Mouse (Mus musculus) ES-E14 (cell line): ENCODE data around the gene Cers6. TPM values are rescaled to one million over a fixed set of nuclear protein-coding genes. Genes with fewer than 3 reads are reported as not detected.

ENCODE experiments used
- DNase-seq: peaks from one replicate; pipeline ENCODE4 v3.0.0-alpha.2; 2013; ENCODE audit warnings: low read depth, low spot score
- H3K27ac ChIP-seq: 2 replicates; pipeline ENCODE4 v1.5.1; 2012; ENCODE audit warnings: low read depth, mild to moderate bottlenecking, low read length, moderate library complexity, mixed read lengths; ENCODE audit not compliant: poor library complexity, insufficient read depth, severe bottlenecking
- H3K36me3 ChIP-seq: 2 replicates; pipeline ENCODE4 v1.6.1; 2012; ENCODE audit warnings: mild to moderate bottlenecking, low read length, moderate library complexity, mixed read lengths; ENCODE audit not compliant: control insufficient read depth, poor library complexity, insufficient read depth, severe bottlenecking
- H3K4me1 ChIP-seq, 2 experiments: fragments of 150-350 bp in 1 of 2; sonication (generic) in 1 of 2; 2 replicates each; pipeline ENCODE4 v1.6.1; 2012; ENCODE audit warnings: low read length in 2 of 2, mild to moderate bottlenecking in 1 of 2, mixed read lengths in 1 of 2; ENCODE audit not compliant: control insufficient read depth in 2 of 2, insufficient read depth in 2 of 2, poor library complexity in 1 of 2
- H3K4me3 ChIP-seq, 2 experiments: fragments of 150-350 bp in 1 of 2; sonication (generic) in 1 of 2; 2 replicates each; pipeline ENCODE4 v1.5.1; 2012; ENCODE audit warnings: low read length in 2 of 2, low read depth in 1 of 2, mild to moderate bottlenecking in 1 of 2, mixed read lengths in 1 of 2; ENCODE audit not compliant: insufficient read depth in 1 of 2, poor library complexity in 1 of 2, severe bottlenecking in 1 of 2
- H3K9ac ChIP-seq: 2 replicates; pipeline ENCODE4 v1.6.1; 2012; ENCODE audit warnings: low read depth, mild to moderate bottlenecking, low read length, mixed read lengths; ENCODE audit not compliant: poor library complexity, insufficient read depth, severe bottlenecking
- H3K9me3 ChIP-seq: fragments of 150-350 bp; sonication (generic); 2 replicates; pipeline ENCODE4 v1.6.1; 2012; ENCODE audit warnings: low read depth, mild to moderate bottlenecking, low read length; ENCODE audit not compliant: control insufficient read depth, insufficient read depth
- CHD2 ChIP-seq: IDR thresholded peaks from 2 replicates; pipeline ENCODE4 v1.6.1; 2014; ENCODE audit warnings: mild to moderate bottlenecking, low read depth, low read length, inconsistent platforms
- HCFC1 ChIP-seq: IDR thresholded peaks from 2 replicates; pipeline ENCODE4 v1.6.1; 2012; ENCODE audit warnings: low read length, inconsistent platforms, borderline replicate concordance; ENCODE audit not compliant: insufficient read depth
- MAFK ChIP-seq: IDR thresholded peaks from 2 replicates; pipeline ENCODE4 v1.6.1; 2014; ENCODE audit warnings: mild to moderate bottlenecking, low read depth, low read length, inconsistent platforms; ENCODE audit not compliant: insufficient read depth
- ZC3H11A ChIP-seq: IDR thresholded peaks from 2 replicates; pipeline ENCODE4 v1.6.1; 2012; ENCODE audit warnings: low read depth, mild to moderate bottlenecking, inconsistent platforms, low read length, borderline replicate concordance
- ZNF384 ChIP-seq: IDR thresholded peaks from 2 replicates; pipeline ENCODE4 v1.6.1; 2012; ENCODE audit warnings: low read depth, low read length, inconsistent platforms
- in situ Hi-C, 2 experiments: fragments of 600-800 bp; cut with MboI; formaldehyde crosslinking; loops; one replicate each; pipeline ENCODE4 v1.15.1; 2025; ENCODE audit warnings: low sequenced_read_pairs in 2 of 2, inconsistent platforms in 1 of 2; ENCODE audit not compliant: unreplicated experiment in 2 of 2
- total RNA-seq: library from RNA; depleted of rRNA; stranded (reverse); fragments of 300-350 nt; gene quantifications from 2 replicates; pipeline ENCODE4 v1.2.3, GENCODE M21; 2012; rRNA removed

Cers6 gene
- total RNA-seq, 1 experiment, result 33.6 TPM

DNA sequence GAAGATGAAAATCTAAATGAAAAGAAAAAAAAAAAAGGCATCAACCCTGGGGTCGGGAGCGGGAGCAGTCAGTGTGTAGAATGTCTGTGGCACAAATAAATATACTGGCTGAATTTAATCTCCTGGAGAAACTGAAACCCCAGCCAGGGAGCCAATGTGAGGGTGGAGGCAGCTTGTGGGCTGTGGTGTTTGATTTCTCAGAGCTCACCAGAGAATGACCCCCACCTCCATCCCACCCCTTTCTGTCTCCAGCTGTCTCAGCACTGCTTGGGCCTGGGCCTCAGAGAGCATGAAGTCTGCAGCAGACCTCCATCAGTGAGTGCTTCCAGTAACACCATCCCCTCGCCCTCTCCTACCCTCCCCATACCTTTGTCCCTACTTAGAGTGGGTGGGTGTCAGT lies 294.6 kb downstream of the Cers6 start:
- Histone ChIP-seq H3K27ac (no peak overlapping the region), H3K4me3 (no peak overlapping the region), H3K9me3 (no peaks in the 10 kb centered on the region), H3K36me3 (no peaks in the 10 kb centered on the region), H3K9ac (no peak overlapping the region), H3K4me1 (no peaks in the 10 kb centered on the region)
- in situ Hi-C loops, result no loop called here
- TF ChIP-seq ZC3H11A, result no peak
- no peak for TF ChIP-seq MAFK
- TF ChIP-seq ZNF384, result no peak
- TF ChIP-seq HCFC1, result no peak
- no peak for TF ChIP-seq CHD2
- DNase-seq, result no peak

DNA sequence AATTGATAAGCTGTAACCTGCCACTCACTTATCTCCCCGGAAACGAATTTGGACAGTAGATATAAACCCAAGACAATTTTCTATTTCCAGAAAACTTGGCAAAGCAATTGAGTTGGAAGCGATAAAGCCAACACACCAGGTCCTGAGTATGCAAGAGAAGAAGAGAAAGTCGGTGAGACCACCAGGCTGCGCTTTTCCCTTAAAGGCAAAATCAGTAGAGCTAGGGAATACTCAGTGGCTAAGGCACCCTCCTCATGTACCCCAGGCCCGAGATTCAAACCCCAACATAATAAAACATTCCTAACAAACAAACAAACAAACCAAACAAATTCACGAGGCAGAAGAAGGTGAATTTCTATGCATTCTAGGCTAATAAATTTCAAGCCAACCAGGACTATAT lies 295.0 kb downstream of the Cers6 start:
- no peak overlapping the region for H3K27ac ChIP-seq
- no peak for TF ChIP-seq ZNF384
- no peak for TF ChIP-seq MAFK
- no peak for TF ChIP-seq HCFC1
- no peak for TF ChIP-seq CHD2
- TF ChIP-seq ZC3H11A, result no peak
- no peak for DNase-seq

DNA sequence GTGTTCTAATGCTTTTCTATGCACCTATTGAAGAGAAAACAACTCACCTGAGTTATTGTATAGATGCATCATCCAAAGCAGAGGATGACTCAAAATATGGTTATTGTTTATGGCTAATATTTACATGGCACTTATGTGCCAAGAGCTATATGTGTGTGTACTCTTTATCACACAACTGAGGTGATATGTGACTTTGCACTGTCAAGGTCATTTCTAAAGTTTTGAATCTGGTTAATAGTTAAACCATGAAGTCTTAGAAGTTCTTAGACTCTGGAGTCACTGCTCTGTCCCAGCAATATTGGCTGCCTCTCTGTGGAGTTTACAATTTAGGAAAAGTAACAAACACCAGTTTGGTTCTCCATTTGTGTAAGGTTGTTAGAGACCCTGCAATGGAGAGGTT lies 297.7 kb downstream of the Cers6 start:
- H3K4me3 ChIP-seq, result no peak overlapping the region
- H3K9ac ChIP-seq, result no peak overlapping the region
- DNase-seq, result no peak
- in situ Hi-C loops, result no loop called here
- no peak for TF ChIP-seq HCFC1
- TF ChIP-seq ZC3H11A, result no peak
- TF ChIP-seq CHD2, result no peak
- TF ChIP-seq ZNF384, result no peak
- TF ChIP-seq MAFK, result no peak
- no peaks in the 10 kb centered on the region for H3K4me1 ChIP-seq
- no peaks in the 10 kb centered on the region for H3K9me3 ChIP-seq
- H3K36me3 ChIP-seq, result no peaks in the 10 kb centered on the region
- no peak overlapping the region for H3K27ac ChIP-seq

More for the DNA sequence above, 295.0 kb downstream of the Cers6 start:
- no peaks in the 10 kb centered on the region for H3K4me1 ChIP-seq
- H3K4me3 ChIP-seq, result no peak overlapping the region
- H3K9ac ChIP-seq, result no peak overlapping the region
- no peaks in the 10 kb centered on the region for H3K36me3 ChIP-seq
- no peaks in the 10 kb centered on the region for H3K9me3 ChIP-seq
- in situ Hi-C loops, result no loop called here

Other genes with a start within 250 kb of the Cers6 start
- not detected in 2 replicates for gene 4932414N04Rik, start 205.0 kb upstream of the Cers6 start, total RNA-seq